Mouse (Mus musculus) liver, embryonic 11.5 days (tissue): Measurements from ENCODE around the gene Calhm1. TPM values are rescaled to one million over a fixed set of nuclear protein-coding genes. Genes with fewer than 3 reads are reported as not detected.
"Not testable (repeated sequence)": the region's sequence is repeated elsewhere in the genome, so short reads cannot be mapped to it uniquely, and the experiment has no call there.

Experiments
- ATAC-seq: fragments of 200-750 bp; cut with Nextera tagmentation; replicated peaks from 2 replicates; pipeline ENCODE4 v1.8.0; 2017; ENCODE audit warnings: moderate number of reproducible peaks, mild to moderate bottlenecking, moderate TSS enrichment, moderate library complexity; ENCODE audit not compliant: low FRiP score
- DNase-seq: peaks from one replicate; pipeline ENCODE4 v3.0.0-alpha.2; 2017; ENCODE audit warnings: low spot score
- H3K27ac ChIP-seq: fragments of 300-500 bp; sonication (generic); 2 replicates; pipeline ENCODE4 v1.5.1; 2014; ENCODE audit warnings: mild to moderate bottlenecking, low read depth, low read length, control low read depth
- H3K27me3 ChIP-seq: fragments of 300-500 bp; sonication (generic); replicated peaks from 2 replicates; pipeline ENCODE4 v1.6.1; 2014; ENCODE audit warnings: low read length, mixed read lengths; ENCODE audit not compliant: control insufficient read depth, insufficient read depth
- H3K36me3 ChIP-seq: fragments of 300-500 bp; sonication (generic); 2 replicates; pipeline ENCODE4 v1.6.1; 2014; ENCODE audit warnings: mild to moderate bottlenecking, low read length, moderate library complexity, mixed read lengths; ENCODE audit not compliant: control insufficient read depth, insufficient read depth
- H3K4me1 ChIP-seq: fragments of 300-500 bp; sonication (generic); replicated peaks from 2 replicates; pipeline ENCODE4 v1.6.1; 2014; ENCODE audit warnings: low read length, mixed read lengths; ENCODE audit not compliant: control insufficient read depth, insufficient read depth
- H3K4me2 ChIP-seq: fragments of 300-500 bp; sonication (generic); 2 replicates; pipeline ENCODE4 v1.6.1; 2014; ENCODE audit warnings: mild to moderate bottlenecking, control low read depth, moderate library complexity
- H3K4me3 ChIP-seq: fragments of 300-500 bp; sonication (generic); 2 replicates; pipeline ENCODE4 v1.5.1; 2014; ENCODE audit warnings: low read depth, low read length, control low read depth
- H3K9ac ChIP-seq: fragments of 300-500 bp; sonication (generic); 2 replicates; pipeline ENCODE4 v1.6.1; 2014; ENCODE audit warnings: low read depth, low read length, control low read depth
- H3K9me3 ChIP-seq: fragments of 300-500 bp; sonication (generic); 2 replicates; pipeline ENCODE4 v1.6.1; 2016; ENCODE audit warnings: low read length, inconsistent platforms, mixed read lengths; ENCODE audit not compliant: control insufficient read depth
- WGBS: fragments of 180-500 bp; shearing (Covaris S2); extraction: QIAGEN DNeasy Blood & Tissue Kit; methylation state at CpG from one replicate; pipeline ENCODE4 v1.1.7; 2014; 5-methylcytosine and 5-hydroxymethylcytosine counted together
- polyA plus RNA-seq: library from polyadenylated mRNA; unstranded; fragments of >200 nt; fragmentation: Nextera tagmentation; extraction: Ambion mirVana; gene quantifications from 2 replicates; pipeline ENCODE4 v1.2.1, GENCODE M21; 2014

Gene Calhm1
- polyA plus RNA-seq, 1 experiment from 2014 or later: not detected

GRCm38 (mm10) chr19:47142438-47142837, 1.6 kb downstream of the Calhm1 start:
- 68% methylated on average over 6 of the region's 6 CpGs for WGBS
- H3K4me2 ChIP-seq: no peak overlapping the region
- no peak overlapping the region for H3K4me3 ChIP-seq
- no peak overlapping the region for H3K9ac ChIP-seq
- H3K27me3 ChIP-seq: peaks cover 19% of the 10 kb centered on the region
- no peaks in the 10 kb centered on the region for H3K9me3 ChIP-seq
- H3K4me1 ChIP-seq: peaks cover 7% of the 10 kb centered on the region
- H3K27ac ChIP-seq: no peak overlapping the region
- ATAC-seq (no peak), DNase-seq (no peak)
- no peaks in the 10 kb centered on the region for H3K36me3 ChIP-seq

GRCm38 (mm10) chr19:47139611-47140010, 4.4 kb downstream of the Calhm1 start:
- H3K4me1 ChIP-seq: peaks cover 19% of the 10 kb centered on the region
- DNase-seq, H3K9ac ChIP-seq, H3K4me2 ChIP-seq, ATAC-seq, H3K4me3 ChIP-seq, H3K9me3 ChIP-seq, H3K27ac ChIP-seq, H3K36me3 ChIP-seq: not testable (repeated sequence)
- WGBS: 39% methylated on average over 7 of the region's 7 CpGs
- peaks cover 16% of the 10 kb centered on the region for H3K27me3 ChIP-seq

DNA sequence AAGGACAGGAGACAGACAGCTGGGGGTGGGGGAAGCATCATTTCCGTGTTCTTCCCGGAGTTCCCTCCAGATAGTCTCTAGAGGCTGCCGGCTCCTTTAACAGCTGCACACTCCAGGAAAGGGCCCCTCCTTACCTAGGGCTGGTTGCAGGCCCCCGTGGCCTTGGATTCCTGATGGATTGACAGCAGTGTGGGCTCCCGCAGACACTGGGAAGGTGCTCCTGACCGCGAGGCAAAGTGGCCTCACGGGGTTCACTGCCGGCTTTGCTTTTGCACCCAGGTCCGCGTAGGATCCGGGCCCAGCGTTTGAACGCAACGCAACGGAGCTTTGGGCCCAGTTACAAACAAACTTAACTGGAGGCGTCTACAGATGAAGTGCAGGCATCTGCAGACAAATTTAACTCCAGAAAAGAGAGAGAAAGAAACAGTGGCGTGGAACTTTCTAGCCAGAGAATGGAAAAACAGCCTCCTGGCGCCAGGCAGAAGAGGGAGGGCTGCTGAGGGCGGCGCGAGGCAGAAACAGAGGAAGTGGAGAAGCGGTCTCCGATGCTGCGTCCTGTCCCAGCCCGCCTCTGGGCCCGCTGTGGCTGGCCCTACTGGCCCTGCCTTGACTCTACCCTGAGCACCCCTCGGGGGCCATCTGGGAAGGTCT, 6.2 kb downstream of the Calhm1 start, which contains the start of gene Calhm2:
Gene Calhm2 (minus strand): TSS at position 524 of the 651 bp plus-strand sequence.
- Histone ChIP-seq H3K36me3 (no peaks in the 10 kb centered on the region; the same call in 1 of the 2 replicates), H3K4me2 (peak within 1 kb of the TSS; percentile 69), H3K9ac (peak within 1 kb of the TSS; percentile 59), H3K9me3 (no peaks in the 10 kb centered on the region), H3K4me1 (peaks cover 22% of the 10 kb centered on the region), H3K27me3 (peaks cover 13% of the 10 kb centered on the region), H3K27ac (peak within 1 kb of the TSS; percentile 62), H3K4me3 (peak within 1 kb of the TSS; percentile 50)
- ATAC-seq (peak; percentile 54; the same call in 1 of the 2 replicates), DNase-seq (peak; percentile 57)
- WGBS: 2% methylated on average over 28 of the region's 28 CpGs

- Histone ChIP-seq H3K4me3 (peak overlapping the region; percentile 50), H3K4me2 (peak overlapping the region; percentile 69), H3K4me1 (peaks cover 26% of the 10 kb centered on the region), H3K36me3 (peaks cover 1% of the 10 kb centered on the region; the same call in 1 of the 2 replicates), H3K27me3 (peaks cover 13% of the 10 kb centered on the region), H3K27ac (peak overlapping the region; percentile 62; the same call in 1 of the 2 replicates), H3K9me3 (no peaks in the 10 kb centered on the region), H3K9ac (peak overlapping the region; percentile 59)
- DNase-seq (no peak), ATAC-seq (peak; percentile 56)
- 13% methylated on average over 6 of the region's 6 CpGs for WGBS
Observed at GRCm38 (mm10) chr19:47137051-47137581, 6.9 kb downstream of the Calhm1 start.

GRCm38 (mm10) chr19:47136170-47136569, 7.9 kb downstream of the Calhm1 start:
- peaks cover 7% of the 10 kb centered on the region; the same call in 1 of the 2 replicates for H3K36me3 ChIP-seq
- H3K9me3 ChIP-seq: no peaks in the 10 kb centered on the region
- 84% methylated on average over 5 of the region's 5 CpGs for WGBS
- H3K27ac ChIP-seq: no peak overlapping the region
- ATAC-seq: no peak
- H3K4me3 ChIP-seq: no peak overlapping the region
- H3K4me1 ChIP-seq: peaks cover 26% of the 10 kb centered on the region
- H3K4me2 ChIP-seq: peak overlapping the region; percentile 1; the same call in 1 of the 2 replicates
- peaks cover 13% of the 10 kb centered on the region for H3K27me3 ChIP-seq
- no peak for DNase-seq
- H3K9ac ChIP-seq: no peak overlapping the region

DNA sequence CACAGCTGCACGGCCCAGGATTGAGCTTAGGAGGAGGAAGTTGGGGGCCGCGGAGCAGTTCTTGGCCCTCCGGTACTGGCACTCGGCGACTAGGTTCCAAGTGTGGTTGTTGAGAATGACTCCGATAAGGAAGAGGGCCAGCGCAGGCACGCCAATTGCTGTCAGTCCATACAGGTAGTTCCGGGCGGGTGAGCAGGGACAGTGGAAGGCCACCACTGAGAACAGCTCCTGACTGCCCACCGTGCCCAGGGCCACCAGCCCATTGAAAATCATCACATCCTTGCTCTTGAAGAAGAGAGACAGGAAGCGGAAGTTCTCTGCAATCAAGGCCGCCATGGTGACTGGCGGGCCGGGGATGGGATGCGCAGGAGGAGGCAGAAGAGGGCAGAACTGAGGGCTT, 8.5 kb downstream of the Calhm1 start:
- no peak overlapping the region for H3K4me2 ChIP-seq
- H3K4me1 ChIP-seq: peaks cover 26% of the 10 kb centered on the region
- no peak overlapping the region for H3K4me3 ChIP-seq
- no peaks in the 10 kb centered on the region for H3K9me3 ChIP-seq
- H3K9ac ChIP-seq: no peak overlapping the region
- H3K36me3 ChIP-seq: peaks cover 8% of the 10 kb centered on the region; the same call in 1 of the 2 replicates
- H3K27me3 ChIP-seq: peaks cover 11% of the 10 kb centered on the region
- WGBS: 88% methylated on average over 17 of the region's 17 CpGs
- ATAC-seq (no peak), DNase-seq (no peak)
- H3K27ac ChIP-seq: no peak overlapping the region

GRCm38 (mm10) chr19:47133161-47133560, 10.9 kb downstream of the Calhm1 start:
- DNase-seq (no peak), ATAC-seq (peak; percentile 30; the same call in 1 of the 2 replicates)
- Histone ChIP-seq H3K4me2 (no peak overlapping the region), H3K9ac (no peak overlapping the region), H3K4me3 (no peak overlapping the region), H3K27me3 (peaks cover 5% of the 10 kb centered on the region; the same call in 1 of the 2 replicates), H3K4me1 (peaks cover 23% of the 10 kb centered on the region), H3K27ac (no peak overlapping the region; the same call in none of the 2 replicates), H3K9me3 (no peaks in the 10 kb centered on the region), H3K36me3 (peaks cover 32% of the 10 kb centered on the region)
- WGBS: 43% methylated on average over 7 of the region's 7 CpGs

DNA sequence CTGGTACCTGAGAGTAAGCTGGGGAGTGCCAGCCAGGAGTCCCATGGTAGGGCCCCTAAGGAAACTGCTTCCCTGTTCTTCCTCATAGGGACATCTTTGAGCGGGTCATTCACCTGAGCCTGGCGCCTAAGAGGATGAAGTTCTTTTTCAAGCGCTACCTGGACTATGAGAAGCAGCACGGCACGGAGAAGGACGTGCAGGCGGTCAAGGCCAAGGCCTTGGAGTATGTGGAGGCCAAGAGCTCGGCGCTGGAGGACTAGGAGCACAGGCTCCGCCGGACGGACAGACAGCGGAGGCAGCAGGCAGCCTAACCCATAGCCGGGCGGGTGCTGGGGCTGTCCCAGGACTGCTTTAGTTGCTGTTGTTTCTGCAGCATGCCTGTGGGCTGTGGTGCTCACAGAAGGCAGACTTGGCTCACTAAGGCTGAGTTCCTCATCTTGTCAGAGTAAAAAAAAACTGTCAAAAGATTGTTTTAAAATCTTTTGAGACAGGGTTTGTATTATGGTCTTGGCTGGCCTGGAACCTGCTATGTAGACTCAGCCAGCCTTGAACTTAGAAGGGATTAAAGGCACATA, 13.4 kb downstream of the Calhm1 start:
- Histone ChIP-seq H3K4me1 (peaks cover 8% of the 10 kb centered on the region), H3K27ac (no peak overlapping the region), H3K9me3 (no peaks in the 10 kb centered on the region), H3K4me3 (no peak overlapping the region), H3K4me2 (no peak overlapping the region), H3K27me3 (no peaks in the 10 kb centered on the region), H3K36me3 (peaks cover 47% of the 10 kb centered on the region), H3K9ac (no peak overlapping the region)
- DNase-seq (no peak), ATAC-seq (no peak)
- WGBS: 94% methylated on average over 15 of the region's 15 CpGs
